Mouse (Mus musculus): ENCODE data around the gene Ireb2. TPM values are rescaled to one million over a fixed set of nuclear protein-coding genes. Genes with fewer than 3 reads are reported as not detected.

The Ireb2 gene
- polyA plus RNA-seq, 1 experiment from 2014 or later = 67.4 TPM

DNA sequence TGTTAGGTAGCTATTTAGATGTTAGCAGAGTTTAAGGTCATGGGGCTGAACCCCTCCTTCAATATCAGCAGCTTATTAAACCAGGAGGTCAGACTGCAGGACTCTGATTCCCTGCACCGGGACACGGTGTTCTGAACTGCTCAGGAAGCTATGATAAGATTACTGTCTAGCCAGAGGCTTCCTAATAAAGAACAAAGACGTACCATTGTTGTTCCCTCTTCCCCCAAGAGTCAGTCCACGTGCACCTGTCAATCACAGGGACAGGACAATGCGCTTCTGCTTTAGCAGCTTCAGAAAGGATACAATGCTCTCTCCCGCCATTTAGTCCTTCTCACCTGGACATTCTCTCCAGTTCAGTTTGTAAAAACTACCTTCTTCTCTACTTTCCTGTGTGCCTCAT is 8.0 kb upstream of the Ireb2 start:
- no peak overlapping the region for H3K4me3 ChIP-seq (ENCODE audit: low read depth, low read length)
- no peaks in the 10 kb centered on the region for H3K27me3 ChIP-seq (ENCODE audit: control insufficient read depth, insufficient read depth, low read length)
- no peaks in the 10 kb centered on the region for H3K36me3 ChIP-seq (replicated peaks; ENCODE audit: control insufficient read depth, insufficient read depth, low read depth, low read length)
- H3K9me3 ChIP-seq (replicated peaks; ENCODE audit: control insufficient read depth, low read length) = no peaks in the 10 kb centered on the region
- no peaks in the 10 kb centered on the region for H3K4me1 ChIP-seq (ENCODE audit: control insufficient read depth, insufficient read depth, low read length)
- DNase-seq (ENCODE audit: low spot score) = no peak
- H3K9ac ChIP-seq (replicated peaks; ENCODE audit: low read length) = no peak overlapping the region
- H3K4me2 ChIP-seq (ENCODE audit: low read depth, low read length) = no peak overlapping the region
- no peak for ATAC-seq (replicated peaks; ENCODE audit: insufficient number of reproducible peaks, low FRiP score, low TSS enrichment, low read depth)
- H3K27ac ChIP-seq (replicated peaks; ENCODE audit: low read depth, low read length) = no peak overlapping the region
- 25% methylated on average over 6 of the region's 6 CpGs for WGBS

DNA sequence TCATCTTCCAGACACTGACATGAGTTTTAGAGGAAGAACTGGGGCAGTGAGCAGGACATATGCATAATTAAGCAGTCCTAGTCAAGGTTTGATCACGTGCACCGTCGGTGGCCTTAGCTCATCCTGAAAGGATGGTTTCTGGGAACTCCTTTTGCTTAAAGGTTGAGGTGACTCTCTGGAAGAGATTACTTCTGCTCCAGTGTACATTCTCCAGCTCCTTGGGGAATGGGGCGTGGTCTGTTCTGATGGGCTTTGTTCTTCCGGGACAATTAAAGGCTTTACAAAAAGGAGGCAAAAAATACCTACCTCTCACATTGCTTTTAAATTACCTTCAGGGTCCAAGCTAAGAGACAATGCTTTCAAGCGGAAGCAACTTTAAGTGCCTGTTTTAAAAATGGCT is 7.5 kb upstream of the Ireb2 start:
- Histone ChIP-seq H3K4me1 (ENCODE audit: control insufficient read depth, insufficient read depth, low read length) (no peaks in the 10 kb centered on the region), H3K4me2 (ENCODE audit: low read depth, low read length) (no peak overlapping the region), H3K4me3 (ENCODE audit: low read depth, low read length) (no peak overlapping the region), H3K9me3 (replicated peaks; ENCODE audit: control insufficient read depth, low read length) (no peaks in the 10 kb centered on the region), H3K36me3 (replicated peaks; ENCODE audit: control insufficient read depth, insufficient read depth, low read depth, low read length) (no peaks in the 10 kb centered on the region), H3K27me3 (ENCODE audit: control insufficient read depth, insufficient read depth, low read length) (no peaks in the 10 kb centered on the region), H3K27ac (replicated peaks; ENCODE audit: low read depth, low read length) (no peak overlapping the region), H3K9ac (replicated peaks; ENCODE audit: low read length) (no peak overlapping the region)
- WGBS = 67% methylated on average over 6 of the region's 6 CpGs
- no peak for DNase-seq (ENCODE audit: low spot score)
- ATAC-seq (replicated peaks; ENCODE audit: insufficient number of reproducible peaks, low FRiP score, low TSS enrichment, low read depth) = no peak

DNA sequence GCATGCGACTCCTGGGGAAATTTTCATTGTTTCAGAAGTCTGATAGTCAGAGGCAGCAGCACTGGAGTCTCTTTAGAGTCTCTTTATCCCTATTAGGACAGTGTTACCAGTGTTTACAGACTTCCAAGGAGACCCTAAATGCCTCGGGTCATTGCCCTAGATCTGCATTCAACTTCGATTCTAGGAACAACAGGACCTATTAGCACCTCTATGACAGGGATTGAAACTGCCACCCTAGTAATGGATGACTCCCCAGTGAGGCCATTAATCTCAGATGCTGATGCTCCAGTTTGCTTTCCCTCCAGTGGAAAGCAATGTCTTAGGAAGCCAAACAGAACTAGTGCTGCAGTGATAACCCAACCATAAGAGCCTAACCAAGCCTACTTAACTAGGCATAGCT is 6.1 kb upstream of the Ireb2 start:
- DNase-seq (ENCODE audit: low spot score) (no peak), ATAC-seq (replicated peaks; ENCODE audit: insufficient number of reproducible peaks, low FRiP score, low TSS enrichment, low read depth) (no peak)
- Histone ChIP-seq H3K36me3 (replicated peaks; ENCODE audit: control insufficient read depth, insufficient read depth, low read depth, low read length) (no peaks in the 10 kb centered on the region), H3K4me1 (ENCODE audit: control insufficient read depth, insufficient read depth, low read length) (no peaks in the 10 kb centered on the region), H3K27me3 (ENCODE audit: control insufficient read depth, insufficient read depth, low read length) (no peaks in the 10 kb centered on the region), H3K4me2 (ENCODE audit: low read depth, low read length) (no peak overlapping the region), H3K9ac (replicated peaks; ENCODE audit: low read length) (no peak overlapping the region), H3K9me3 (replicated peaks; ENCODE audit: control insufficient read depth, low read length) (no peaks in the 10 kb centered on the region), H3K4me3 (ENCODE audit: low read depth, low read length) (no peak overlapping the region), H3K27ac (replicated peaks; ENCODE audit: low read depth, low read length) (no peak overlapping the region)
- 32% methylated on average over 3 of the region's 3 CpGs for WGBS

DNA sequence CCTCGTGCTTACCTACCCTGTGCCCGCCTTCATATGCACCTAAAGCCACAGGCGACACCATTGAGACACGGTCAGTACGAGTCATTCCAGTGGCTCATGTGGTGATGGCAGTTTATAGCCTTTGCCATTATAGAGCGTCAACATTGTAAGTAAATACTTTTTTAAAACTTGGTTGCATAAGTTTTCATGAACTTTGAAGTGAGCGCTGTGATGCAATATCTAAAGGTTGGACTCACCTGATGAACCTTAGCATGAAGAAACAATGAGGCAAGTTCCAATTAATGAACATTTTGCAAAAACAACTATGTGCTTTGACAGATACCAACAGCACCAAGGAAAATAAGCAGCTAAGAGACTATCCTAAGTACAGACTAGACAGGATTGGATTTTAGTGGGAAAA is 3.1 kb upstream of the Ireb2 start:
- H3K9ac ChIP-seq (replicated peaks; ENCODE audit: low read length) = no peak overlapping the region
- no peak overlapping the region for H3K4me2 ChIP-seq (ENCODE audit: low read depth, low read length)
- H3K27me3 ChIP-seq (ENCODE audit: control insufficient read depth, insufficient read depth, low read length) = no peaks in the 10 kb centered on the region
- no peak overlapping the region for H3K27ac ChIP-seq (replicated peaks; ENCODE audit: low read depth, low read length)
- no peak overlapping the region for H3K4me3 ChIP-seq (ENCODE audit: low read depth, low read length)
- no peaks in the 10 kb centered on the region for H3K36me3 ChIP-seq (replicated peaks; ENCODE audit: control insufficient read depth, insufficient read depth, low read depth, low read length)
- no peaks in the 10 kb centered on the region for H3K9me3 ChIP-seq (replicated peaks; ENCODE audit: control insufficient read depth, low read length)
- DNase-seq (ENCODE audit: low spot score) = no peak
- WGBS = 87% methylated on average over 7 of the region's 7 CpGs
- ATAC-seq (replicated peaks; ENCODE audit: insufficient number of reproducible peaks, low FRiP score, low TSS enrichment, low read depth) = no peak
- H3K4me1 ChIP-seq (ENCODE audit: control insufficient read depth, insufficient read depth, low read length) = peaks cover 4% of the 10 kb centered on the region; the same call in 1 of the 2 replicates

DNA sequence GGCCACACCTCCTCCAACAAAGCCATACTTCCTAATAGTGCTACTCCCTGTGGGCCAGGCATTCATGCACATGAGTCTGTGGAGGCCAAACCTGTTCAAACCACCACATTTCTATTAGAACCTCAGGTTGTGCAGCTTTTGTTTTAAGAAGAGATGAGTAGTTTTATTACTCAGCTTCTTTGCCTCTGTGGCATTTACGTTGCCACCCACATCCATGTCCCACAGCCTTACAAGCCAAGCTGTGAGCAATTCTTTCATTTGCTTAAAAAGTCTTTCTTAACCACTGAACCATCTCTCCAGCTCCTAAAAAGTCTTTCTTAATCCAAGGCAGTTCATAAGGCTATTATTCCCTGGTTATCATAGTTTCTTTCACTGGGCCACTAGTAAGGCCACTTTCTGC is 15.2 kb downstream of the Ireb2 start:
- Histone ChIP-seq H3K9ac (replicated peaks; ENCODE audit: low read length) (no peak overlapping the region), H3K4me1 (ENCODE audit: control insufficient read depth, insufficient read depth, low read length) (no peaks in the 10 kb centered on the region), H3K9me3 (replicated peaks; ENCODE audit: control insufficient read depth, low read length) (no peaks in the 10 kb centered on the region), H3K27me3 (ENCODE audit: control insufficient read depth, insufficient read depth, low read length) (no peaks in the 10 kb centered on the region), H3K4me3 (ENCODE audit: low read depth, low read length) (no peak overlapping the region), H3K27ac (replicated peaks; ENCODE audit: low read depth, low read length) (no peak overlapping the region), H3K36me3 (replicated peaks; ENCODE audit: control insufficient read depth, insufficient read depth, low read depth, low read length) (peaks cover 3% of the 10 kb centered on the region; the same call in 1 of the 2 replicates), H3K4me2 (ENCODE audit: low read depth, low read length) (no peak overlapping the region)
- no peak for ATAC-seq (replicated peaks; ENCODE audit: insufficient number of reproducible peaks, low FRiP score, low TSS enrichment, low read depth)
- WGBS = 100% methylated on average over 1 of the region's 1 CpGs
- no peak for DNase-seq (ENCODE audit: low spot score)

DNA sequence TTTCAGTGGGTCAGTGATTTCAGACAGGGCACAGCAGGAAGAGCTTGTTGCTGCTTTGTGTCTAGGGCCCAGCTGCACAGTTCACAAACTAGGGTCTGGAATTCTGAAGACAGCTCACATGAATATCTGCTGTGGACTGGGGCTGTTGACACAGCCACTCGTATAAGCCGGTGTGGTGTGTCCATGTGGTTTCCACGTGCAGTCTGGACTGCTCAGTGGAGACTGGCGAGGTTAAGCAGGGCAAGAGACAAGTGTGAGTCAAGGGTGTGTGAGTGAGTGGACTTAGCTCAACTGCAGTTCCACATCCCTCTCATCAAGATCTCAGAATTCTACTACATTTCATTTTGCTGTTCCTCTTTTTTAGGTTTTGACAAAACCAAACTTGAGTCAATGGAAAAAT is 28.5 kb downstream of the Ireb2 start:
- Histone ChIP-seq H3K4me1 (ENCODE audit: control insufficient read depth, insufficient read depth, low read length) (no peaks in the 10 kb centered on the region), H3K4me3 (ENCODE audit: low read depth, low read length) (no peak overlapping the region), H3K9me3 (replicated peaks; ENCODE audit: control insufficient read depth, low read length) (no peaks in the 10 kb centered on the region), H3K27ac (replicated peaks; ENCODE audit: low read depth, low read length) (no peak overlapping the region), H3K36me3 (replicated peaks; ENCODE audit: control insufficient read depth, insufficient read depth, low read depth, low read length) (peaks cover 8% of the 10 kb centered on the region), H3K4me2 (ENCODE audit: low read depth, low read length) (no peak overlapping the region), H3K27me3 (ENCODE audit: control insufficient read depth, insufficient read depth, low read length) (no peaks in the 10 kb centered on the region), H3K9ac (replicated peaks; ENCODE audit: low read length) (no peak overlapping the region)
- ATAC-seq (replicated peaks; ENCODE audit: insufficient number of reproducible peaks, low FRiP score, low TSS enrichment, low read depth) (no peak), DNase-seq (ENCODE audit: low spot score) (no peak)
- 87% methylated on average over 4 of the region's 4 CpGs for WGBS

DNA sequence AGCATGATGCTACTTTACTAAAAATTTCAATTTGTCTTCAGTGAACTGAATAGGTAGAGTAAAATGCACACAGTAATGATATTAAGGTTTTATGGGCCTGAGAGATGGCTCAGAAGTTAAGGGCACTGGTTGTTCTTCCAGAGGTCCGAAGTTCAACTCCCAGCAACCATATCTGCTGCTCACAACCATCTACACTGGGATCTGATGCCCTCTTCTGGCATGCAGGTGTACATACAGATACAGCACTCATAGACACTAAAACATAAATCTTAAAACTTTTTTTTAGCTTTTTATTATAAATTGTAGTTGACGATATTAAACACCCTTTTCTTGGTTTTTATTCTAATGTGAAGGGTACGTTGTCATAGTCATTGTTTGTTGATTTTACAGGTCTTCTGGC is 33.5 kb downstream of the Ireb2 start:
- Histone ChIP-seq H3K4me1 (ENCODE audit: control insufficient read depth, insufficient read depth, low read length) (no peaks in the 10 kb centered on the region), H3K27ac (replicated peaks; ENCODE audit: low read depth, low read length) (no peak overlapping the region), H3K4me2 (ENCODE audit: low read depth, low read length) (no peak overlapping the region), H3K9me3 (replicated peaks; ENCODE audit: control insufficient read depth, low read length) (no peaks in the 10 kb centered on the region), H3K36me3 (replicated peaks; ENCODE audit: control insufficient read depth, insufficient read depth, low read depth, low read length) (peaks cover 5% of the 10 kb centered on the region), H3K27me3 (ENCODE audit: control insufficient read depth, insufficient read depth, low read length) (no peaks in the 10 kb centered on the region), H3K4me3 (ENCODE audit: low read depth, low read length) (no peak overlapping the region), H3K9ac (replicated peaks; ENCODE audit: low read length) (no peak overlapping the region)
- WGBS = 89% methylated on average over 3 of the region's 3 CpGs
- DNase-seq (ENCODE audit: low spot score) (no peak), ATAC-seq (replicated peaks; ENCODE audit: insufficient number of reproducible peaks, low FRiP score, low TSS enrichment, low read depth) (no peak)

DNA sequence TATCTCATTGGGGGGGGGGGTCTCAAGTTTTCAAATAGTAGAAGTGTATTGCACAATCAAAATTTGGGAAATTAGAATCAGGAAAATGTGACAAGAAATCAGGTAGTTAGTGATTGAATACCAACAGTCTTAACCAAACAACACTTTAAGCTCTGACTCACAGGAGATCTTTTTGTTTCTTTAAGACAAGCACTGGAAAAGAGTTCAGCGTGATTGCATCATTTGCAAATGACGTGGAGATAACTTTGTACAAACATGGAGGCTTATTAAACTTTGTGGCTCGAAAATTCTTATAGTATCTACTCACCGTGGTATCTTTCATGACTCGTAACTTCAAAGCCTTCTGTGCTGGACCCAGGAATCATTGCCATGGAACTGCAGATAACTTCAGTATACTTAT is 45.9 kb downstream of the Ireb2 start:
- Histone ChIP-seq H3K27ac (replicated peaks; ENCODE audit: low read depth, low read length) (no peak overlapping the region), H3K9ac (replicated peaks; ENCODE audit: low read length) (no peak overlapping the region), H3K36me3 (replicated peaks; ENCODE audit: control insufficient read depth, insufficient read depth, low read depth, low read length) (peaks cover 5% of the 10 kb centered on the region), H3K4me3 (ENCODE audit: low read depth, low read length) (no peak overlapping the region), H3K4me2 (ENCODE audit: low read depth, low read length) (no peak overlapping the region), H3K4me1 (ENCODE audit: control insufficient read depth, insufficient read depth, low read length) (no peaks in the 10 kb centered on the region), H3K27me3 (ENCODE audit: control insufficient read depth, insufficient read depth, low read length) (no peaks in the 10 kb centered on the region), H3K9me3 (replicated peaks; ENCODE audit: control insufficient read depth, low read length) (no peaks in the 10 kb centered on the region)
- WGBS = 96% methylated on average over 5 of the region's 5 CpGs
- ATAC-seq (replicated peaks; ENCODE audit: insufficient number of reproducible peaks, low FRiP score, low TSS enrichment, low read depth) (no peak), DNase-seq (ENCODE audit: low spot score) (no peak)

All from embryonic facial prominence, embryonic 11.5 days (tissue).